Mouse (Mus musculus) erythroblast, embryonic 14.5 days (primary cell): ENCODE measurements around the gene Prdx5. TPM values are rescaled to one million over a fixed set of nuclear protein-coding genes. Genes with fewer than 3 reads are reported as not detected.

ENCODE experiments used
- H3K27me3 ChIP-seq: 2 replicates; pipeline ENCODE4 v1.6.1; 2012; ENCODE audit warnings: inconsistent platforms; ENCODE audit not compliant: control insufficient read depth
- H3K36me3 ChIP-seq: 2 replicates; pipeline ENCODE4 v1.6.1; 2012; ENCODE audit warnings: mild to moderate bottlenecking, inconsistent platforms; ENCODE audit not compliant: control insufficient read depth
- H3K4me1 ChIP-seq: 2 replicates; pipeline ENCODE4 v1.6.1; 2012; ENCODE audit warnings: inconsistent platforms; ENCODE audit not compliant: control insufficient read depth
- H3K4me3 ChIP-seq: replicated peaks from 2 replicates; pipeline ENCODE3; 2012; ENCODE audit warnings: moderate library complexity, mild to moderate bottlenecking, inconsistent platforms
- H3K9me3 ChIP-seq: 2 replicates; pipeline ENCODE4 v1.6.1; 2012; ENCODE audit warnings: low read length, inconsistent platforms, mixed read lengths; ENCODE audit not compliant: control insufficient read depth
- GATA1 ChIP-seq: IDR thresholded peaks from 2 replicates; pipeline ENCODE4 v1.6.1; 2012; ENCODE audit warnings: low read length, inconsistent platforms, mixed read lengths
- TAL1 ChIP-seq: IDR thresholded peaks from 3 replicates; pipeline ENCODE4 v1.6.1; 2012; ENCODE audit warnings: low read length, inconsistent platforms, mixed read lengths
- polyA plus RNA-seq: library from polyadenylated mRNA; stranded (reverse); fragments of >175 nt; gene quantifications from 2 replicates; pipeline ENCODE4 v1.2.3, GENCODE M21; 2012

Prdx5 gene
- 3.8 and 4.5 TPM in 2 replicates for polyA plus RNA-seq

DNA sequence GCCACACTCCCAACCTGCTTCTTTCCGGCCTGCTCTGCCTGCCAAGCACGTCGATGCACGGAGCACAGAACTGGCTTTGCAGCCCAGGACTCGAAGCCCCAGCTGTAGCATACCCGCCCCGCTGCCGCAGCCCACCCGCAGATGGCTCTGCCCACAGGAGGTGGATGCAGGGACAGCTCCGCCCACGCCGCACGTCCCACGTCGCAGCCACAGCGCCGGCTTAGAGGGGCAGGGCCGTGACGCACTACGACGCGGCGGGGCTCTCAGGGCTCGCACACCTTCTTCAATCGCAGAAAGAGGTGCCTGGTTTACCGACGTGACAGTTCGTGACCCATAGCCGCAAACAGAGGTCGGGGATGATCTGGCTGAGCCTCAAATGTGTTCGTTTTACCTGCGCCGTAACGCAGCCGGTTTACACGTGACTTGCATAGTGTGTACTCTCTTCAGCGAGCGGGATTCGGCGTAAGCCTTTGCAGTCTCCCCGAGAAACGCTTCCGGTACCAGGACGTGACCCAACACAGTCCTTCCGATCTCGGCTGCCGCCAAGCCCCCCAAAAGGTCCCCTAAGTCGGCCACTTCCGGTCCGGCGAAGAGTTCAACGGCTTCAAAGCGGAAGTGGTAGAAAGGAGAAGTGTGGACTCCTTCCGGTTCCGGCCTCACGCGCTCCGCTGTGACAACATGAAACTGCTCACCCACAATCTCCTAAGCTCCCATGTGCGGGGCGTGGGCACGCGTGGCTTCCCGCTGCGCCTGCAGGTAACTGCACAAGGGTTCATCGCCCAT is at the start of gene Prdx5, which contains the start of gene Trmt112:
Prdx5 (minus strand) TSS at position 600 of the 783 bp plus-strand sequence.
Trmt112 (plus strand) TSS at position 192 of the 783 bp plus-strand sequence.
- no peaks in the 10 kb centered on the region for H3K9me3 ChIP-seq
- TF ChIP-seq TAL1 (no peak), GATA1 (no peak)
- H3K27me3 ChIP-seq, result no peaks in the 10 kb centered on the region
- H3K4me3 ChIP-seq, result peak within 1 kb of the TSS; percentile 68
- peaks cover 48% of the 10 kb centered on the region for H3K4me1 ChIP-seq
- H3K36me3 ChIP-seq, result peaks cover 59% of the 10 kb centered on the region

DNA sequence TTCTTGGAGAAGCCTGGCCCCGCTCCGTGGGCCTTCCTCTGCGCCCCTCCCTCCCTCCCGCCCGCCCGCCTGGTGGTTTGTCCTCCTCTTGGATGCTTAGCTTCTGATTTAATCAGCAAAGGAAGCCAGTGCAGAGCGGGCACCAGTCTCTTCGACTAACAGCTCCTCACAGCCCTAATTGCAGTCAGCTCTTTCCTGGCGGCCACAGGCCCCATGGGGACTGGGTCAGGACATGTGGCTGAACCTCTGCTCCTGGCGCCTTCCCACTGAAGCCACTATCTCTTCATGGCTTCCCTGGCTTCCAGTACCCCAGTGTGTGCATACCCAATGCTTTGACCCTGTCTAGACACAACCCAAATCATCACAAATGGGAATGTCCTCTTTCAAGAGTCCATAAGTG is 46.6 kb upstream of the Prdx5 start:
- peaks cover 24% of the 10 kb centered on the region for H3K4me1 ChIP-seq
- H3K9me3 ChIP-seq, result no peaks in the 10 kb centered on the region

DNA sequence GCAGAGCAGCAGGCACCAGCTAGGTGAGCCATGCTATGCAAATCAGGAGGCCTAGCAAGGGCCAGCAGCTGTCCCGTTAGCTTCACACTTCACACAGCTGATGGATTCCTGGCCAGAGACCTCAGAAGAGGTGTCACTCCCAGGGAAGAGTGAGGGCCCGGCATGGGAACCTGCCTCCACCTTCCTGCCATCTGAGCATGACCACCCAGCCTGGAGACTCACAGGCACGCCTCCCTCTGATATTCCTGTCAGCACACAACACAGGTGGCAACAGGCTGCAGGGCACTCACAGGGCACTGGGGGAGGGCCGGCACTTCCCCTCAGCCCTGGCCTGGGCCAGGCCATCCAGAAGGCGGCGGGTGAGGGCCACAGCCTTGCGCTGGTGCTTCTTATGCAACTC is 45.5 kb upstream of the Prdx5 start:
- no peaks in the 10 kb centered on the region for H3K9me3 ChIP-seq
- no peak overlapping the region for H3K4me3 ChIP-seq
- H3K4me1 ChIP-seq, result peaks cover 35% of the 10 kb centered on the region
- no peak for TF ChIP-seq GATA1
- no peak for TF ChIP-seq TAL1
- no peaks in the 10 kb centered on the region for H3K27me3 ChIP-seq
- peaks cover 35% of the 10 kb centered on the region for H3K36me3 ChIP-seq

More for the DNA sequence above, 46.6 kb upstream of the Prdx5 start:
- Histone ChIP-seq H3K4me3 (no peak overlapping the region), H3K27me3 (no peaks in the 10 kb centered on the region), H3K36me3 (peaks cover 35% of the 10 kb centered on the region)
- TF ChIP-seq TAL1, result no peak
- TF ChIP-seq GATA1, result no peak

DNA sequence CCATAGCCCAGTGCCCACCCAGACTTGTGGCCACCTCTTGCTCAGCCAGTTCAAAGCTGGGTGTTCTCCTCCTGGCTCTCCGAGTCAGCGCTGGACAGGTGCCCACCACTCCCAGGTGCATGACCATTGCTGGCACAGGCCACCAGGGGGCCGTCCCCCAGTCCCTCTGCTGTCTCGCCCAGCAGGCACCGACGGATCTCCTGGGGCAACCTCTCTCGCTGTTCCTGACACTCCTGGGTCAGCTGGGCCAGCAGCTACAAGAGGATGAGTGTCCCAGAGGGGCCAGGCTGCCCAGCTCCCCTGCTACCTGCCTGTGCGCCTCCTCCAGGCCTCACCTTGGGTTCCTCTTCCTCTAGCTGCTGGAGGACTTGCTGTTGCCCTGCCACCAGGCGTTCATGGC is 44.1 kb upstream of the Prdx5 start:
- Histone ChIP-seq H3K36me3 (peaks cover 31% of the 10 kb centered on the region), H3K27me3 (no peaks in the 10 kb centered on the region), H3K9me3 (no peaks in the 10 kb centered on the region), H3K4me3 (no peak overlapping the region), H3K4me1 (peaks cover 49% of the 10 kb centered on the region)
- TF ChIP-seq TAL1 (no peak), GATA1 (no peak)

DNA sequence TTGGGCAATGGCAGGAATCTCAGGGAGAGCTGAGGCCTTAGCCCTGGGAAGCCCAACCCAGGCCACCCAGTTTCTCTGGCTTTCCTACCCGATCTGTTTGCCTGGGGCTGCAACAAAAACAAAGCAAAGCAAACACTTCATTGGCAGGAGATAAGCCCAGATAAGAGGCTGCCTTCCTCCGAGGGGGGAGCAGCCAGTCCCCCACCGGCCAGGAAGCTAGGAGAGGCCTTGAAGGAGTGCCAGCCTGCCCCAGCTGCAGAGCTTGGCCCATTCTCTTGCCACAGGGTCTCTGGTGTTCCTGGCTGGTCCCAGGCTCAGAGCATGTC is 42.8 kb upstream of the Prdx5 start:
- H3K36me3 ChIP-seq, result peaks cover 27% of the 10 kb centered on the region
- TF ChIP-seq GATA1 (peak; percentile 34; the same call in 1 of the 2 replicates), TAL1 (no peak)
- H3K27me3 ChIP-seq, result no peaks in the 10 kb centered on the region
- no peaks in the 10 kb centered on the region for H3K9me3 ChIP-seq
- H3K4me1 ChIP-seq, result peaks cover 52% of the 10 kb centered on the region
- peak overlapping the region; percentile 72 for H3K4me3 ChIP-seq

DNA sequence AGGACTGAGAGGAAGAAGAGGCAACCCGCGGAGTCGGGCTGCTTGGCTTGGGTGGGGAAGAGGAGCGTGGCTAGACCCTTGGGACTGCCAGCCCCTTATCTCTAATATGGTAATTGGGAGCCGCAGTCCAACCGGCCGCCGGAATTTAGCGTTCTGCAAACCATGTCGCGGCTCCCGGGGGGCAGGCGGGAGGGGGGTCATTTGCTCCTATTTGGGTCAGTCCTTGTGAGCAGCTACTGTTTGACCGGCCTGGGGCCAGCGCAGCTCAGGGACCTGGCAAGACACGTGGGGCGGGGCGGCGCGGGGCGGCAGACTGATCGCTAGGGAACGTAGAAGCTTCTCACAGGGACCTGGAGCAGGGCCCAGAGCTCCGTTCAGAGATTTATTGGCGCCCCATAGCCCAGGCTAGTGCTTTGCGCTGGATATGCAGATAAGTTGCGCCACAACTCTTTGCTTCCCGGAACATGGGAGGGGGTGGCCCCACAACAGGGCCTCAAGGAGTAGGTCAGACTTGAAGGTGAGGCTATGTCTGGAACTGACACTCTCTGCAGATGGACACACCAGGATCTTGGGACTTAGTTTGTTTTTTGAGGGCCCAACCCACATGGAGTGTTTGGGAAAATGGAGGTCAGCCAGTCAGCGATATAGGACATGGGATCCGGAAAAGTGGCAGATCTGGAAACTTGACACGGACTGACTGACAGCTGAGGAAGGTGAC is 42.2 kb upstream of the Prdx5 start:
- Histone ChIP-seq H3K4me1 (peaks cover 53% of the 10 kb centered on the region), H3K36me3 (peaks cover 24% of the 10 kb centered on the region)
- TF ChIP-seq GATA1 (no peak), TAL1 (no peak)

DNA sequence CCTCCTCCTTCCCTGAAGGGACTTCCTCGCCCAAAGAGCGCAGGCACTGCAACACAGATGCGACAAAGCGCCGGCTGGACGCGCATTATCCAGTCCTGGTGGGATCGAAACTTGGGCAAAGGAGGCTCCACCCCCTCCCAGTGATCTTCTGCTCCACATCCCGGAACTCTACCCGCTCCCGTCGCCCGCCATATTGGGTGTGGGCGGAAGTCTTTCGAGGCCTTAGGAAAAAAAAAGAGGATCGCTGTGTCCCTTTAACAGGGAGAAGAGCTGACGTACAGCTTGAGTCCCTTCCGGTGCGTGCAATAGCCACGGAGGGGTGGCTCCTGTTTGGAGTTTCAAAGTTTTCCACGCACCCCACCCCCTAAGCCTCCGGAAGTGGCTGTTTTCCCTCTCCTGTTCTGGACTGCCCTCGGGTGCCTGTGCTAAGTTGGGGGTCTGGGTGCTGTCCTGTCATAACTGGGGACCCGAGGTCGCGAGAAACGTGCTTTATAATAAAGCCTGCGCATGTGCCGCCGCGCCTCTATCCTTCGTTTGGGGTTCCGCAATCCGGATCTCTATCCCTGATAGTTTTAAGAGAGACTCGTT is 41.6 kb upstream of the Prdx5 start:
- Histone ChIP-seq H3K9me3 (no peaks in the 10 kb centered on the region), H3K4me1 (peaks cover 54% of the 10 kb centered on the region), H3K4me3 (peak overlapping the region; percentile 72), H3K36me3 (peaks cover 27% of the 10 kb centered on the region), H3K27me3 (no peaks in the 10 kb centered on the region)
- TF ChIP-seq TAL1, result no peak
- TF ChIP-seq GATA1, result no peak

More for the DNA sequence above, 42.2 kb upstream of the Prdx5 start:
- H3K4me3 ChIP-seq, result peak overlapping the region; percentile 72
- no peaks in the 10 kb centered on the region for H3K27me3 ChIP-seq
- no peaks in the 10 kb centered on the region for H3K9me3 ChIP-seq

DNA sequence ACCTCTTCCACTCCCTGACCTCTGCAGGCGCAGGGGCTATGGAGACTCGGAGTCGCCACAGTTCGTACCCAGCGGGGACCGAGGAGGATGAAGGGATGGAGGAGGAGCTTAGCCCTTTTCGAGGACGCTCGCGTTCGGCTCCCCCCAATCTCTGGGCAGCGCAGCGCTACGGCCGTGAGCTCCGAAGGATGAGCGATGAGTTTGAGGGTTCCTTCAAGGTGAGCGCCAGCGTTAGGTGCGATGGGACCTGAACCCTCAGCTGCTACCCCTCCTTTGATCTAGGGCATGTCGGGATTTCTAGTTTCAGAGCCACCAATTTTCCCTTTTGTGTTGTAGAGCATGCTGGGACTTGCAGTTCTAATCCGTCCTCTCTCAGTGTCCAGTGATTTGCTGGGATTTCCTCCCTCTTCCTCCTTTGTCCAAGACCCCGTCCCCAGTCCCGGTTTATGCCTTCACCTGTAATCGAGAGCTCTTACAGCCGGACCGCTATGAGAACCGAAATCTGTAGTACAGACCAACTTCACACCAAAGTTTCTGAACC is 40.8 kb upstream of the Prdx5 start:
- Histone ChIP-seq H3K4me1 (peaks cover 58% of the 10 kb centered on the region), H3K9me3 (no peaks in the 10 kb centered on the region), H3K4me3 (peak overlapping the region; percentile 72), H3K27me3 (no peaks in the 10 kb centered on the region), H3K36me3 (peaks cover 30% of the 10 kb centered on the region)
- TF ChIP-seq GATA1 (no peak), TAL1 (no peak)

DNA sequence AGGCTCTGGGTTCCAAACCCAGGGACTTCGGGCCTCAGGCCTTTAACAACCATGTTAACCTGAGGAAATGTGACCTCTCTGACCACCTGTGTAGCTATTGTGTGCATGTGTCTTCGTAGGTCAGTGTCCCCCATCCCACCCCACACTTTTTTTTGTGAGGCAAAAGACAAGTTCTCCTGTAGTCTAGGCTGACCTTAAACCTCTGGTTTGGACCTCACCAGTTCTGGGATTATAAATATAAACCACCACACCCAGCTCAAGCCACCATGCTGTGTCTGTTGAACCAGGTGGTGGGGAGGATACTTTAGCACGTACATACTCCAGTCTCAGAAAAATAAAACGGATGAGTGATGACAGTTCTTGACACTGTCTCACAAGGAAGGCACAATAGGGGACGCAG is 40.0 kb upstream of the Prdx5 start:
- Histone ChIP-seq H3K4me1 (peaks cover 61% of the 10 kb centered on the region), H3K4me3 (peak overlapping the region; percentile 72), H3K9me3 (no peaks in the 10 kb centered on the region), H3K36me3 (peaks cover 30% of the 10 kb centered on the region), H3K27me3 (no peaks in the 10 kb centered on the region)
- TF ChIP-seq TAL1 (no peak), GATA1 (no peak)
